Mouse (Mus musculus): ENCODE measurements around the gene Hypk.
A peak's percentile ranks its signal among the peaks of the same experiment; 100 is the strongest.

Hypk gene

GRCm38 (mm10) chr2:121452990-121453389 is at the start of gene Hypk:
TSS of gene Hypk (plus strand) at chr2:121453290.
- no peak for DNase-seq (ENCODE audit: extremely low read depth, low read depth, low spot score)

- DNase-seq (ENCODE audit: extremely low read depth, low read depth, low spot score) = no peak
Measured at GRCm38 (mm10) chr2:121403296-121403695, 49.8 kb upstream of the Hypk start.

GRCm38 (mm10) chr2:121408160-121408559 is 44.9 kb upstream of the Hypk start:
- DNase-seq (ENCODE audit: extremely low read depth, low read depth, low spot score) = no peak

GRCm38 (mm10) chr2:121412843-121413386 is 40.2 kb upstream of the Hypk start:
- DNase-seq (ENCODE audit: extremely low read depth, low read depth, low spot score) = no peak

GRCm38 (mm10) chr2:121413387-121414042 is 39.6 kb upstream of the Hypk start, which contains the start of the genes Pdia3 and Catsper2:
TSS of gene Pdia3 (plus strand) at chr2:121413775.
TSS of gene Catsper2 (minus strand) at chr2:121413792.
- peak; percentile 13 for DNase-seq (ENCODE audit: extremely low read depth, low read depth, low spot score)

- no peak for DNase-seq (ENCODE audit: extremely low read depth, low read depth, low spot score)
Measured at GRCm38 (mm10) chr2:121414139-121414685, 38.9 kb upstream of the Hypk start.

GRCm38 (mm10) chr2:121415103-121415502 is 38.0 kb upstream of the Hypk start:
- DNase-seq (ENCODE audit: extremely low read depth, low read depth, low spot score) = no peak

GRCm38 (mm10) chr2:121415591-121415990 is 37.5 kb upstream of the Hypk start:
- DNase-seq (ENCODE audit: extremely low read depth, low read depth, low spot score) = no peak

GRCm38 (mm10) chr2:121416356-121416755 is 36.7 kb upstream of the Hypk start:
- no peak for DNase-seq (ENCODE audit: extremely low read depth, low read depth, low spot score)

GRCm38 (mm10) chr2:121418476-121418875 is 34.6 kb upstream of the Hypk start:
- no peak for DNase-seq (ENCODE audit: extremely low read depth, low read depth, low spot score)

GRCm38 (mm10) chr2:121423166-121423565 is 29.9 kb upstream of the Hypk start:
- no peak for DNase-seq (ENCODE audit: extremely low read depth, low read depth, low spot score)

- DNase-seq (ENCODE audit: extremely low read depth, low read depth, low spot score) = no peak
Measured at GRCm38 (mm10) chr2:121425890-121426289, 27.2 kb upstream of the Hypk start.

GRCm38 (mm10) chr2:121434854-121435253 is 18.2 kb upstream of the Hypk start:
- DNase-seq (ENCODE audit: extremely low read depth, low read depth, low spot score) = no peak

GRCm38 (mm10) chr2:121439746-121440145 is 13.3 kb upstream of the Hypk start:
- DNase-seq (ENCODE audit: extremely low read depth, low read depth, low spot score) = no peak

GRCm38 (mm10) chr2:121440834-121441605 is 12.1 kb upstream of the Hypk start:
- no peak for DNase-seq (ENCODE audit: extremely low read depth, low read depth, low spot score)

GRCm38 (mm10) chr2:121441800-121442199 is 11.3 kb upstream of the Hypk start:
- no peak for DNase-seq (ENCODE audit: extremely low read depth, low read depth, low spot score)

- peak; percentile 39 for DNase-seq (ENCODE audit: extremely low read depth, low read depth, low spot score)
Measured at GRCm38 (mm10) chr2:121442259-121443067, 10.6 kb upstream of the Hypk start.

- no peak for DNase-seq (ENCODE audit: extremely low read depth, low read depth, low spot score)
Measured at GRCm38 (mm10) chr2:121443068-121443349, 10.1 kb upstream of the Hypk start.

GRCm38 (mm10) chr2:121444178-121444577 is 8.9 kb upstream of the Hypk start, which contains the start of gene Ell3:
TSS of gene Ell3 (minus strand) at chr2:121444278.
- DNase-seq (ENCODE audit: extremely low read depth, low read depth, low spot score) = no peak

- DNase-seq (ENCODE audit: extremely low read depth, low read depth, low spot score) = no peak
Measured at GRCm38 (mm10) chr2:121445117-121445516, 8.0 kb upstream of the Hypk start.

- DNase-seq (ENCODE audit: extremely low read depth, low read depth, low spot score) = no peak
Measured at GRCm38 (mm10) chr2:121446506-121446905, 6.6 kb upstream of the Hypk start.
